Mouse (Mus musculus): ENCODE results near the gene Rft1. TPM values are rescaled to one million over a fixed set of nuclear protein-coding genes. Genes with fewer than 3 reads are reported as not detected.
A peak's percentile ranks its signal among the peaks of the same experiment; 100 is the strongest.

Rft1 gene
- polyA plus RNA-seq, 1 experiment, result 18.2 TPM

DNA sequence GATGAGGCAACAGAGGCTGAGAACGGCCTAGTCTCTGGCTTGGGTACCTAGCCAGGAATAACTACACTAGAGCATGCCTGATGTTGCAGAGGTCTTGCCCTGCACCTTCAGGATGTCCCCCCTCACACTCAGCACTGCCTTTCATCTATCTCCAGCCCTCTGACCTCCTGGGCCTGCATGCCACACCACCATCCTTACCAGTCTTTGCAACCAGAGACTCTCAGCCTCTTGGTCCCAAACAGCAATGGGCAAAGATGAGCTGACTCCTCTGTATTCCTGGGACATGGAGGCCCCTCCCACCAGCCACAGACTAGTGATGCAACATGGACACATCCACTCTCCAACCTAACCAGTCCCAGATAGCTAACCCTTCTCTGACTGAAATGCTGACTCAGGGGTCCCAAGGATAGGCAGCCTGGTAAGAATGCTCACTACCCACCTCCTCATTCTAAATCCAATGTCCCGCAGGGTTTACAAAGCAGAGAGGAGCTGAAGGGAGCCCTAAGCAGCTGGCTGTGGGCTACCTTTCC lies 35.3 kb upstream of the Rft1 start:
- Histone ChIP-seq H3K27ac (ENCODE audit: insufficient read depth, low read length) (no peak overlapping the region), H3K4me1 (ENCODE audit: control insufficient read depth, insufficient read depth, low read length) (0 out of 2 replicates have a peak, but pooled peaks cover 3% of the 10 kb centered on the region), H3K4me3 (ENCODE audit: insufficient read depth, low read length) (no peak overlapping the region)
- TF ChIP-seq CTCF (IDR thresholded peaks at IDR 0.05; ENCODE audit: borderline replicate concordance, insufficient read depth, low read length) (no peak), POLR2A (IDR thresholded peaks at IDR 0.05; ENCODE audit: low read depth, low read length) (no peak)

DNA sequence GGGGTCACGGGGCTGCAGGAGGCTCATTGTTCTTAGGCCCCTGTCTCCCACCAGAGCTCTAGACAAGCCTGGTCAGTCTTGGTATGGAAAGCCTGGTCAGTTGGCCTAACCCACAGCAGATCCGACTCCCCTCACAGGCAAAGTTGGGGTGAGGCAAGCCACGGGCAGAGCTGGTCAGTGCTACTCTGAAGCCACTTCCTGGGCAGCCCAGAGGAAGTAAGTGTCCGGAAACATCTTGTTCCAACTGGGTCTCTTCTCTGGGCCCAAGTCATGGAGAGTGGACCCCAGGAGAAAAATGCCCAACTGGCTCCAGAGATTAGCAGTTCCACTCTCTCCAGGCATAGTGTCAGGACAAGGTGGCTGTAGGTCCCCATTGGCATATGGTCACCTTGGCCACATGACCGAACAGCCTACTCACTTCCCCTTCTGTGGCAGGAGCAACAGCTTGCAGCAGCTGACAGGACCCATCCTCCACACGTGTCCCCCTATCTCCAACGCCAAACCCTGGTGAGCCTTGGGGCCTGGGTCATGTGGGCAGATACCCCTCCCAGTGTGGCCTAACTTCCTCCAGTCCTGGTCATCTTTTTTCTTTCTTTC lies 34.1 kb upstream of the Rft1 start:
- Histone ChIP-seq H3K27ac (ENCODE audit: insufficient read depth, low read length) (no peak overlapping the region), H3K4me1 (ENCODE audit: control insufficient read depth, insufficient read depth, low read length) (0 out of 2 replicates have a peak, but pooled peaks cover 3% of the 10 kb centered on the region), H3K4me3 (ENCODE audit: insufficient read depth, low read length) (no peak overlapping the region)
- TF ChIP-seq CTCF (IDR thresholded peaks at IDR 0.05; ENCODE audit: borderline replicate concordance, insufficient read depth, low read length) (no peak), POLR2A (IDR thresholded peaks at IDR 0.05; ENCODE audit: low read depth, low read length) (no peak)

GRCm38 (mm10) chr14:30622130-30622529 lies 32.0 kb upstream of the Rft1 start:
- TF ChIP-seq CTCF (IDR thresholded peaks at IDR 0.05; ENCODE audit: borderline replicate concordance, insufficient read depth, low read length) (no peak), POLR2A (IDR thresholded peaks at IDR 0.05; ENCODE audit: low read depth, low read length) (no peak)
- 0 out of 2 replicates have a peak, but pooled peaks cover 3% of the 10 kb centered on the region for H3K4me1 ChIP-seq (ENCODE audit: control insufficient read depth, insufficient read depth, low read length)
- no peak overlapping the region for H3K4me3 ChIP-seq (ENCODE audit: insufficient read depth, low read length)
- no peak overlapping the region for H3K27ac ChIP-seq (ENCODE audit: insufficient read depth, low read length)

DNA sequence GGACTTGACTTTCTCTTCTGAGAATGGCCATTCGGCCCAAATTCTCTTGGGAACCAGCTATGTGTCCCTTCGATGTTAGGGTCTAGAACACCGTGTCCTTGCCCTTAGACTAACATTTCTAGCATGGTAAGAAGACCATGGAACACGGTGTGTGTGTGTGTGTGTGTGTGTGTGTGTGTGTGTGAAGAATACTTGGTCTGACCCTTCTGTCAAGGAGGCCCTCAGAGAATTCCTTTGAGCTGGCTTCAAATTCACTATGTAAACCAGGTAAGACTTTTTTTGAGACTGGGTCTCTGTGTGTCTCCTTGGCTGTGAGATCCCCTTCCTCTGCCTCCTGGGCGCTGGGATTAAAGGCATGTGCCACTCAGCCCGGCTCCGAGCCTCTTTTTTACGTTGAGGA lies 31.6 kb upstream of the Rft1 start:
- Histone ChIP-seq H3K27ac (ENCODE audit: insufficient read depth, low read length) (no peak overlapping the region), H3K4me1 (ENCODE audit: control insufficient read depth, insufficient read depth, low read length) (0 out of 2 replicates have a peak, but pooled peaks cover 3% of the 10 kb centered on the region), H3K4me3 (ENCODE audit: insufficient read depth, low read length) (no peak overlapping the region)
- TF ChIP-seq POLR2A (IDR thresholded peaks at IDR 0.05; ENCODE audit: low read depth, low read length) (no peak), CTCF (IDR thresholded peaks at IDR 0.05; ENCODE audit: borderline replicate concordance, insufficient read depth, low read length) (no peak)

- Histone ChIP-seq H3K4me3 (ENCODE audit: insufficient read depth, low read length) (peak overlapping the region; percentile 79), H3K4me1 (ENCODE audit: control insufficient read depth, insufficient read depth, low read length) (0 out of 2 replicates have a peak, but pooled peaks cover 3% of the 10 kb centered on the region)
Observed at GRCm38 (mm10) chr14:30624277-30624721, 29.9 kb upstream of the Rft1 start.

DNA sequence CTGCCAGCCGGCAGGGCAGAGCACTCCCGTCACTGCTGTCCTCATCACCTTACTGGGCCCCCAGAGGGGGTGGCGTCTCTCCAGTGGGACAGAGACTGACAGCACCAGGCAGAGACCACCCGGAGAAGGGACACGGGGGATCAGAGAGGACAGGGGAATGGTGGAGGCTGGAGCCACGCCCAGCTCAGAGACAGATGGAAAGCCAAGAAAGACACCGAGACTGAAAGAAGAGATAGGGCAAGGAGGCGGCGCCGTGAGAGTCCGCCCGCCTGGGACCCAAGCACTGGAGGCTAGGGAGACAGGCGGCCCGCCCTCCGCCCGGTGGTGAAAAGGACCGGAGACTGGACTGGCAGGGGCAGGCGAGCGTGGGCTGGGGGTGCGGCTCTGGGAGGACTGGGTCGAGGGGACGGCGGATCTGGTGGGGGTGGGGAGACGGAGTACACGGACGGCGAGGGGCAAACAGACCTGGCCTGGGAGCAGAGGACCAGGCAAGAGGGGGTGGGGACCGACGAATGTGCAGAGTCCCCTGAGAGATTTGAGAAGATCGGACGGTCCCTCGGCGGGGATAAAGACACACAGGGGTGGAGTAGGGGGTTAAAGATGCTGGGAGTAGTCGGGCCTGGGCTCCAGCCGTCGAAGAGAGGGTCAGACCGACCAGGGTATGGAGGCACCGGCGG lies 28.9 kb upstream of the Rft1 start:
- H3K27ac ChIP-seq (ENCODE audit: insufficient read depth, low read length), result peak overlapping the region; percentile 14
- 0 out of 2 replicates have a peak, but pooled peaks cover 3% of the 10 kb centered on the region for H3K4me1 ChIP-seq (ENCODE audit: control insufficient read depth, insufficient read depth, low read length)
- H3K4me3 ChIP-seq (ENCODE audit: insufficient read depth, low read length), result peak overlapping the region; percentile 79
- TF ChIP-seq POLR2A (IDR thresholded peaks at IDR 0.05; ENCODE audit: low read depth, low read length), result peak; percentile 17; the same call in 1 of the 2 replicates
- no peak for TF ChIP-seq CTCF (IDR thresholded peaks at IDR 0.05; ENCODE audit: borderline replicate concordance, insufficient read depth, low read length)

More at GRCm38 (mm10) chr14:30624277-30624721, 29.9 kb upstream of the Rft1 start:
- H3K27ac ChIP-seq (ENCODE audit: insufficient read depth, low read length), result no peak overlapping the region
- TF ChIP-seq POLR2A (IDR thresholded peaks at IDR 0.05; ENCODE audit: low read depth, low read length), result no peak
- TF ChIP-seq CTCF (IDR thresholded peaks at IDR 0.05; ENCODE audit: borderline replicate concordance, insufficient read depth, low read length), result peak; percentile 49; the same call in 1 of the 2 replicates

DNA sequence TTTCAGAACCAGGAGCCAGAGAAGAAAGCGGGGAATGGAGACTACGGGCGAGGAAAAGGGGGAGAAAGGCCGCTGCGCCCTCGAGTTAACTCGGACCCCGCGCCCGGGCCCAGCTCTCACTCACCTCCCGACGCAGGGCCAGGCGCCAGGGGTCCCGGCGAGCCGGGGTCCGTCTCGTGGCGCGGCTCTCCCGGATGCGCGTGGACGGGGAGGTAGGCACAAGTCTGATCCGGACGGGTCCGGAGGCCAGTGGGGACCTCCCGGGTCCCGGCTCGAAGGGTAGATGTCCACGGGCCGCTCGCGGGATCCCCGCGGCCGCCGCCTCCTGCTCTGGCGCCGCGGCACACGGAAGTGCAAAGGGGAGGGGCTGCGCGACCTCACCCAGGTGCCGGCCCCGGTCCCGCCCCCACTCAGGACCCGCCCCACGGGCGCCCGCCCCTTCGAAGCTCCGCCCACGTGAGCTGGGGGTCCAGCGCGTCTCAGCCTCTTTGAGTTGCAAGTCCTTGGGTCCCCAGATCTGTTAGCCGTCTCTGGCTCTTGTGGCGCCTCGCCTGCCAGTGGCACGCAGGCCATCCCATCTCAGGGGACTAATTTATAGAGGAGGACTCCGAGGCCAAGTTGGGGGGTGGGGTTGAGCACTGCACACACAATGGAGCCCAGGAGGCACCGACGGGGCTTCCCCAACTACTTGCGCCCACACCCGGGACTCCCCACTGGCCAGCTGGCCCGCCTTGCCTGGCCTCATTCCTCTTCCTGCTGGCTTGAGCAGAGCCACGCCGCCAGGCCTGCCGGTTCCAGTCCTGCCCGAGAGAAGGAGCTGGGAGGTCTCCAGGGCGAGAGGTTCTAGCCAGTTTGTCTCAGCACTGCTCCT lies 28.1 kb upstream of the Rft1 start, which contains the start of gene Prkcd:
Gene Prkcd, minus strand, starts transcription at position 355 of the 871 bp plus-strand sequence.
- no peak for TF ChIP-seq CTCF (IDR thresholded peaks at IDR 0.05; ENCODE audit: borderline replicate concordance, insufficient read depth, low read length)
- peak; percentile 61 for TF ChIP-seq POLR2A (IDR thresholded peaks at IDR 0.05; ENCODE audit: low read depth, low read length)
- Histone ChIP-seq H3K27ac (ENCODE audit: insufficient read depth, low read length) (peak within 1 kb of the TSS; percentile 44), H3K4me1 (ENCODE audit: control insufficient read depth, insufficient read depth, low read length) (0 out of 2 replicates have a peak, but pooled peaks cover 3% of the 10 kb centered on the region), H3K4me3 (ENCODE audit: insufficient read depth, low read length) (peak within 1 kb of the TSS; percentile 79)

GRCm38 (mm10) chr14:30626756-30627742 lies 27.1 kb upstream of the Rft1 start:
- TF ChIP-seq POLR2A (IDR thresholded peaks at IDR 0.05; ENCODE audit: low read depth, low read length) (no peak), CTCF (IDR thresholded peaks at IDR 0.05; ENCODE audit: borderline replicate concordance, insufficient read depth, low read length) (no peak)
- peak overlapping the region; percentile 44 for H3K27ac ChIP-seq (ENCODE audit: insufficient read depth, low read length)
- H3K4me3 ChIP-seq (ENCODE audit: insufficient read depth, low read length), result peak overlapping the region; percentile 79; the same call in 1 of the 2 replicates
- 0 out of 2 replicates have a peak, but pooled peaks cover 3% of the 10 kb centered on the region for H3K4me1 ChIP-seq (ENCODE audit: control insufficient read depth, insufficient read depth, low read length)

All from embryonic fibroblast, embryonic 13.5 days (primary cell).